Mouse (Mus musculus) cerebellum, adult 2 months (tissue): ENCODE data around the gene Tmprss9.

Experiments used
- CTCF ChIP-seq: fragments of 200-500 bp; IDR thresholded peaks from 2 replicates; pipeline ENCODE4 v1.5.1; 2011; ENCODE audit warnings: low read depth, mild to moderate bottlenecking, control low read depth, low read length, moderate library complexity, borderline replicate concordance; ENCODE audit not compliant: insufficient read depth
- POLR2A ChIP-seq: fragments of 200-500 bp; IDR thresholded peaks from 2 replicates; pipeline ENCODE4 v1.6.1; 2011; ENCODE audit warnings: low read length, control low read depth, borderline replicate concordance; ENCODE audit not compliant: insufficient read depth

DNA sequence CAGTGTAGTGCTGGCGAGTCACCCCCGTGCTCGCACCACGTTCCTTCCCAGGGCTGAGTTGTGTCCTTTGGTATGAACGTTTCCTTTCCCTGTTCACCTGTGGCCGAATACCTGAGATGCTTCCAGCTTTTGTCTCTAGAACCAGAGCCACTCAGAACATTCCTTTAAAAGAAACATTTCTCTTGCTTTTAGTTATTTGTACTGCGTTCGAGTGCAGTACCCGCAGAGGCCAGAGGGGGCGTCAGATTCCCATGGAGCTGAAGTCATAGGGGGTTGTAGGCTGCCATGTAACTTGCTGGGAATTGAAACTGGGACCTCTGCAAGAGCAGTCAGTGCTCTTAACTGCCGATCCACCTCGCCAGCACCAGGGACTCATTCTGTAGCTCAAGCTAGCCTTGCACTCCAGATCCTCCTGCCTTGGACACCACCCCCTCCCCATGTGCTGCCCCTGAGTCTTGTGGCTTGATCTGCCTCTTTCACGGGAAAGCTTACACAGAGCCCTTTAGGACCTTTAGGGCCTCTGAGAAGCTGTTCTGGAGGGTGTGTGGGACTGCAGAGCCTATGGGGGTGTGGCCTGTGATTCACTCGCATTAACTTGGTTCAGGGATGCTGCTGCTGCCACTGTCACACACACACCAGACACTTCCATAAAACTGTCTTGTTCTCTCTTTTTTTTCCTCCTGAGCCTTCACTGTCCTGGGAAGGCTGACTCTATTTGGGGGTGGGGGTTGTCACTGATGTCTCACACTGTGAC, 75.2 kb downstream of the Tmprss9 start:
- TF ChIP-seq CTCF (0 out of 2 replicates have a peak, but pooled peaks have one; percentile 34), POLR2A (no peak)
